Mouse (Mus musculus): ENCODE measurements at regions not wholly inside any gene's neighbourhood (a gene's known extent, or its start where the extent isn't known, plus 50 kb on each side); places are given as distances from the start of the nearest gene placed in this dataset.
"Not testable (repeated sequence)": the region's sequence is repeated elsewhere in the genome, so short reads cannot be mapped to it uniquely, and the experiment has no call there.

- DNase-seq, result no peak
These were observed 327.0 kb upstream of the Akr1e1 start for GRCm38 (mm10) chr13:4935940-4936339.

DNA sequence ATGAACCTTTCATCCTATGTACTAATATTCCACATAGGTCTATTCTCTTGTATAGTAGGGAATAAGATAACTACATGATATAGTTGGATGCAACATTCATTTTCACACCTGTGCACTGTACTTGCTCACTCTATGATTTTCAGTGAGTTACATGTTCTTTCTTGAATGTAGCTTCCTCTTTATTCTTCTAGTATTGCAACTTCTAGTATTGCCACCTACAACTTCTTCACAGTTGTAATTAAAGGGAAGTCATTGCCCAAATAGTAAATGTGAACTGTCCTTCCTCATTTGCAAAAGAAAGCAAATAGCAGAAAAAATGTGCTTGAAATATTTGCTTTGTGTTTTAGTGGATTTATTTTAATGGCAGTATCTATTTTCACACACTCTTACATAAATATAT lies 330.9 kb upstream of the Akr1e1 start:
- DNase-seq, result no peak

DNA sequence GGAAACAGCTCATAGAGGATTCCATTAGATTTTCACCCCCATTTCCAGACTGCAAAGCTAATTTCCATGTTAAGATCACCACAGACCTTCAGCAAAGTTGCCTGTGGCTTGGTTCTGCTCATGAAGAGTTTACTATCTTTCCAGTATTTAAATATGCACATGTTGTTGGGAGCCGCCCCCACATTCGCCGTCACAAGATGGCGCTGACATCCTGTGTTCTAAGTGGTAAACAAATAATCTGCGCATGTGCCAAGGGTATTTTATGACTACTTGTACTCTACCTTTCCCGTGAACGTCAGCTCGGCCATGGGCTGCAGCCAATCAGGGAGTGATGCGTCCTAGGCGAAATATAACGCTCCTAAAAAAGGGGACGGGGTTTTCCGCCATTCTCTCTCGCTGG lies 333.5 kb upstream of the Akr1e1 start:
- DNase-seq, result peak; percentile 3

DNA sequence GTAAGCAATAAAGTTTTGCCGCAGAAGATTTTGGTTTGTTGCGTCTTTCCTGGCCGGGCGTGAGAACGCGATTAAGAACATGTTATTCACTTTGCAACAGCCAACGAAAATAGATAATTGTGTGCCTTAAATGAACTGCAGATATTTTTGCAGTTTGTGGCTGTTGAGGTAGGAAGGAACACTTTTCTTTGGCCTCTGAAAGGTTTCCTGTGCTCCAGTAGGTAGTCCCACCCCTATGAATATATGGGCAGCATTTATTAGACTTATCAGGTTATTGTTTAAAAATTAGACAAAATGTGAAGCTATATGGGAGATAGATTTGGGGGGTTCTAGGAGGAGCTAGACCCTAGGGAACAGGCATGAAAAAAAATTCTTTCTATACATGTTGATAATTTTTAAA lies 334.1 kb upstream of the Akr1e1 start:
- DNase-seq, result no peak

DNA sequence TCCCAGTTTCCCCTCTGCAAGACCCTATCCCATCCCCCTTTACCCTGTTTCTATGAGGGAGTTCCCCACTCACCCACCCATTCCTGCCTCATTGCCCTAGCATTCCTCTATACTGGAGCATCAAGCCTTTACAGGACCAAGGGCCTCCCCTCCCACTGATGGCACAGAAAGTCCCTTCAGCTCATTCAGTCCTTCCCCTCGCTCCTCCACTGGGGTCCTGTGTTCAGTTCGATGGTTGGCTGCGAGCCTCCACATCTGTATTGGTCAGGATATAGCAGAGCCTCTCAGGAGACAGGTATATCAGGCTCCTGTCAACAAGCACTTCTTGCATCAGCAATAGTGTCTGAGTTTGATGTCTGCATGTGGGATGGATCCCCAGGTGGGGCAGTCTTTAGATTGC lies 346.4 kb upstream of the Akr1e1 start:
- no peak for DNase-seq

GRCm38 (mm10) chr13:4964824-4965223 lies 355.9 kb upstream of the Akr1e1 start:
- DNase-seq, result no peak

- DNase-seq, result no peak
These were observed 361.3 kb upstream of the Akr1e1 start for GRCm38 (mm10) chr13:4970081-4970892.

GRCm38 (mm10) chr13:4971472-4972067 lies 362.6 kb upstream of the Akr1e1 start:
- DNase-seq, result no peak

- DNase-seq, result no peak
These were observed 383.9 kb upstream of the Akr1e1 start for GRCm38 (mm10) chr13:4992876-4993275.

GRCm38 (mm10) chr13:5008296-5008695 lies 399.3 kb upstream of the Akr1e1 start:
- DNase-seq, result no peak

DNA sequence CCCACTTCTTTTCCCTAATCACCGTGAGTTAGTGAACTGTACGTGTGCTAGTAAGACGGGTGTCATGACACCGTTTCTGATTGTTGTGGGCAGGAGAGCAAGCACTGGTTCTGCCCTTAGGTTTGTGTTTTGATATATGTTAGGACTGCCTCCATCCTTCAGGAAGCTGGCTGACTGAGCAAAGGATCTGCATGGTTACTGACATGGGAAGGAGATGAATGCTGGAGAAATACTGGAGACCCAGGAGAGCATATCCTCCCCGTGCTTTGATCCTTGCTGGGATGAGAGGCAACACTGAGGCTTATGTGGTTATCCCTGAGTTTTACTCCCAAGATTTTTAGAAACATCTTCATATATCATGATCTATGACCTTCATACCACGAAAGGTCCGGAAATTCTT lies 413.5 kb upstream of the Akr1e1 start:
- no peak for DNase-seq

- no peak for DNase-seq
These were observed 450.9 kb upstream of the Akr1e1 start for GRCm38 (mm10) chr13:5059859-5060258.

DNA sequence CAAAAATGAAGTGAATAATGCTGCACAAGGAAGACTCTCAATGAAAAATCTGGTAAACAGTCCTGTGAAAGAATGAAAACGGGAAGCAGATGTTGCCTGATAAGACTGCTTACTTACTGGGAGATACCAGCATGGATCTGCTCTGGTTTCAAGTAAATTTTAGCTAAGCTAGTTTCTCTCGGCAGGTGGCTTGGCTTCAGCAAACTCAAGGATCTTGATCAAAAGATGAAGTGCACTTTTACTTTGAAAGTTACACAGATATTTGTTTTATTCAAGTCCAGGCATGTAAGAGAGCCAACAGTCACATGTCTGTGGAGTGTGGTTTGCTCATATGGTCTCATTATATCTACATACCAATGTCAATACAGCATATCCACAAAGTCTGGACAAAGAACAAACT lies 451.5 kb upstream of the Akr1e1 start:
- no peak for DNase-seq

DNA sequence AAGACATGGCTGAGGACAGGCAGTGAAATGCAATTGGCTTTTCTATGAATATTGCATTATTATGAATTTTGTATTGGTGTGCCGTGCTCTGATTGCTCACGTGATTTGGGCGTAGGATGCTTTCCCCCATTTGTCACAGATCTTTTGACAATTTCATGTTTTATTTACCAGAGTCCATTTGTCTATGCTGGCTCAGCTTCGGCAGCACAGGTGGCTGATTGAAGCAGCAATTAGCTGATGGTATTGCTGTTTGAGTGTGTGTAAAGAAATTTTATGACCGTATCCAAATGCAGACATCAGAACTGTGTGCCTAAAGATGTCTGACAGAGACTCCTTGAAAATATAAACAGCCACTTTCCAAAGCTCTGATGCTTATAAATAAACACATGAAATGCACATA lies 498.5 kb upstream of the Akr1e1 start:
- DNase-seq, result no peak

- no peak for DNase-seq
These were observed 545.9 kb upstream of the Akr1e1 start for GRCm38 (mm10) chr13:5154911-5155310.

DNA sequence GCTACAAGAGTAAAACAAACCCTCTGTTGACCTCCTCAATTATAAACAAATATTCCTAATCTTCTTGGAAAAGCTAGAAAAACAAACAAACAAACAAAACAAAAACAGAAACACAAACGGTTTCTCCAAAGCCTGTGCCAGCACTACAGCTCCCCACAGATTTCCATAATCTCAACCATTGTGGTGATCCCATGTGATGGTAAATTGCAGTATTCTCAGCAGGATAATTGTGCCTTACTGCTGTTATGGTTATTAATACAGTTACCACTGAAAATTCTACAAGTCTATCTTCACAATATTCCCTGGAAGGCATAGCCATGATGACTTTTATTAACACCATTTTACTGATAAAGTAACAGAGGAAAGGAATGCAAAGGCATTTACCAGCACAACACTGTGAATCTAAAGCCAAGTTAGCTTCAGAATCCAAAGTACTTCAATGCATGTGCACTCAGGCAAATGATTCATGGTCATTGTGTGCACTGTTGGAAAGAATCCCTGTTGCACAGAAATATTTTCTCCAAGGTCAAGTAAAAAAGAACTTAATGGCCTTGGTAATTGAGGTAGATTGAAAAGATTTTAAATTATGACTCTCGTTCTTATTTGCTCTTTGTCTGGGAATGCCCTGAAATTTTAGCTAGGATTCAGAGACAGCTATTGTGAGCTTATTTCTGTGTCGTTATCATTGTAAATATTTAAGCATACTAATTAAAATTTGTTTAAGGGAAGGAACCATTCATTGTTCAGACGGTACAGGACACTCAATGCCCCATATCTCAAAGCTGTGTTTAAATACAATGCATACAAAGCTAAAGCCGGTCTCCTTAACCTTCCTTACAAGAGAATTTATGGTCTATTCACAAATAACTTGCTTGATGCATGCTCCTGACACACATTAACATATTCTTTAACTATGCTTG lies 551.1 kb upstream of the Akr1e1 start:
- no peak for DNase-seq

GRCm38 (mm10) chr13:5166716-5167115 lies 557.7 kb upstream of the Akr1e1 start:
- DNase-seq, result no peak

DNA sequence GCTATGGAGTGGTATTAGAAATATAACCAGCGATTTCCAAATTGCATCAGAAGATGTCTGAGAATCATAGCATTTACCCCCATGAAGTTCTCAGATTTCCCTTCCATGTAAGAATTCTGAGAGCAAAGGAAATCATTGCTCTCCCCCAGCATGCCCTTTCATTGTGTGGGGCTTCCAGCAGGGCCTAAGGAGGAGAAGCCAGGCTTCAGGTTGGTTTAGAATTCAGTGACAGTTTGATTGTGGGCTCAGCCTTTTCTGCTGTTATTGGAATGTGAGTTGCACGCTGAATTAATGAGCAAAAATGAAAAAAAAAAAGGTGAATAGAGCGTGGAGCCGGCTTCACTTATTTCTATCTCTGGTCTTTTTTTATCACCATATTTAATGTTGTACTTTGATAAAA lies 570.0 kb upstream of the Akr1e1 start:
- DNase-seq, result no peak

DNA sequence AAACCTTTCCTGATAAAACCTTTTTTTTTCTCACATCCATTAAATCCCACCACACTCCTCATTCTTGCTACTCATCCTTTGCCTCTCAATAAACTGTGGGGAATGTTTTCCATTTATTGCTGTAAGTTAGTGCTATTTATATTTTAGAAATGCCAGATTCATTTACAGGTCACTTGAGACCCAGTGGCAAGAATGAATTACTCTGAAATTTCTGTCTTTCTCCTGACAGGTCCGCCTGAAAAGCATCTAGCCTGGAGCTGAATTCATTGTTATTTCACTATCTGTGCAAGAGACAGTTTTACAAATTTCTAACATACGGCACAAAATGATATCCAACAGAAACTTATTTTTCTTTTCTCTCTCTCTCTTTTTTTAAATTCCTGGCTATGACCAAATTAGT lies 570.6 kb upstream of the Akr1e1 start:
- DNase-seq, result no peak

- not testable (repeated sequence) for DNase-seq
These were observed 576.3 kb upstream of the Akr1e1 start for GRCm38 (mm10) chr13:5185237-5185800.

DNA sequence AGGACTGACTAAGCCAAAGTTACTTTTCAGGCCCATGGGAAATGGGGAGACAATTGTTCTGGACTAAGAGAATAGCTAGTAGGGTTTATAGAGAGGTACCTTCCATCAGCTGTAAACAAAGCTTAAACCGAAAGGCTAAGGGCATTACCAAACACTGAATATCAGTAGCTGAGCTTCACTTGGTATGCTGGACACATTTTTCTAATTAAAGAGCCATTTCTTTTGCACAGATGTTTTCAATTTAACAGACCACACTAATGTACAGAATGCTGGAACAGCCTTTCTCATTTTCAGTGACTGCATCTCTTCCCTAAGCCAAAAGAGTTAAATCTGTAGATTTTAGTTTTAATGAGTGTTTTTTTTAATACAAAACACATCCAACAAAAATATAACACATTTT lies 593.8 kb upstream of the Akr1e1 start:
- DNase-seq, result no peak

- DNase-seq, result no peak
These were observed 595.2 kb upstream of the Akr1e1 start for GRCm38 (mm10) chr13:5204143-5204542.

- DNase-seq, result no peak
These were observed 602.7 kb upstream of the Akr1e1 start for GRCm38 (mm10) chr13:5211659-5212058.
